Mouse (Mus musculus): ENCODE measurements around the gene Arf1.

DNA sequence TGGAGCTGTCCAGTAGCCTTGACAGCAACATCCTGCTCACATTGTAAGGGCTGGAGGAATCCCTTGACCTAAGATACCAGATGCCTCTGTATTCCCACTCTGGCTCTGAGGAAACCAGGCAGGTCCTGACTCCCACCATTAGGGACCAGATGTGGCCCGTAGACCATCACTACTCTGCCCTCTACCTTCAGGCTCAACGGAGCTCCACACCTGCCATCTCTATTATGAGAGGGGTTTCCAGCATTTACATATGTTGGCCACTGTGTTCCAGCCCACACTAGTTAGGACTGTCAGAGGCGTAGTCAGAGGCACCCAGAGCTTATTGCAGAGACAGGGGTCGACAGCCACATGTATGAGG lies 11.3 kb upstream of the Arf1 start:
- no peak for TF ChIP-seq CTCF (IDR thresholded peaks at IDR 0.05; ENCODE audit: borderline replicate concordance, extremely low read depth, insufficient read depth, insufficient read length)
- no peak for TF ChIP-seq POLR2A (IDR thresholded peaks at IDR 0.05; ENCODE audit: borderline replicate concordance, extremely low read depth, insufficient read depth, insufficient read length, poor library complexity, severe bottlenecking)
